Mouse (Mus musculus): ENCODE measurements around the gene Hrh3. TPM values are rescaled to one million over a fixed set of nuclear protein-coding genes. Genes with fewer than 3 reads are reported as not detected.
A peak's percentile ranks its signal among the peaks of the same experiment; 100 is the strongest.

The Hrh3 gene
- total RNA-seq (2015): 0.04 TPM in 1 of 2 replicates, not detected in the other
- not detected in 2 replicates for total RNA-seq (2017)

GRCm38 (mm10) chr2:180103978-180104658, at the start of gene Hrh3:
Gene Hrh3, minus strand, starts transcription at chr2:180104488.
- peak; percentile 74 for ATAC-seq (ENCODE audit: poor library complexity, severe bottlenecking)

DNA sequence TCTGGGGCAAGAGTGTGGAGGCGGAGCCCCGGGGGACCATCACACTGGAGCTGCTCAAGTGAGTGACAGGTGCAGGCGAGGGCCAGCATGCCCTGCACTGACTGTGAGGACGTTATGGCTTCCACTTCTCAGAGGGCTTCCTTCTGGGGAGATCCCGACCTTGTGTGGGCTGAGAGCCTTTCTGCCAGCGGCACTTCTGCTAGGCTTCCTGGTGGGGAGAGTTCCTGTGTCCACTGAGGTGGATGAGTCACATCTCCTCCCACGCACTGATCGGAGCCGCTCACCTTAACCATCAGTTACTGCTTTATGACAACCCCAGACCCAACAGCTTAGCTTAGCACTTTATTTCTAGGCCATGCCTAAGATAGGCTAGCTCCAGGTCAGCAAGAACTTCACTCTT, 44.3 kb upstream of the Hrh3 start:
- ATAC-seq (ENCODE audit: poor library complexity, severe bottlenecking): no peak

GRCm38 (mm10) chr2:180147379-180147778, 43.1 kb upstream of the Hrh3 start:
- no peak for ATAC-seq (ENCODE audit: poor library complexity, severe bottlenecking)

- ATAC-seq (ENCODE audit: poor library complexity, severe bottlenecking): no peak
These were observed 41.8 kb upstream of the Hrh3 start for GRCm38 (mm10) chr2:180146091-180146490.

DNA sequence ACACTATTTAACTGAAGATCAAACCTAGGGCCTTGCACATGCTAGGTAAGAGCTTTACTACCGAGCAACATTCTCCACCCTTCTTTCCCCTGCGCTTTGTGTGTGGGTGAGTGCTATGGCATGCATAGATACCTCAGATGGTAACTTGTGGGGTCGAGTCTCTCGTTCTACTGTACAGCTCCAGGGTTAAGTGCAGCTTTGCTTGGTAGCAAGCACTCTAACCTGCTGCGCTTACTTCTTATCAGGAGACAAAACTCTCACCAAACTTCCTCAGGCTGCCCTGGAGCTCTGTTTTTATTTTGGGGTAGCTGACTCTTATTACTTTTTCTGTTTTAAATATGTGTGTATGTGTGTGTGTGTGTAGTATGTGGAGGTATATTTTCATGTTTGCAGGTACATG, 31.1 kb upstream of the Hrh3 start:
- ATAC-seq (ENCODE audit: poor library complexity, severe bottlenecking): no peak

DNA sequence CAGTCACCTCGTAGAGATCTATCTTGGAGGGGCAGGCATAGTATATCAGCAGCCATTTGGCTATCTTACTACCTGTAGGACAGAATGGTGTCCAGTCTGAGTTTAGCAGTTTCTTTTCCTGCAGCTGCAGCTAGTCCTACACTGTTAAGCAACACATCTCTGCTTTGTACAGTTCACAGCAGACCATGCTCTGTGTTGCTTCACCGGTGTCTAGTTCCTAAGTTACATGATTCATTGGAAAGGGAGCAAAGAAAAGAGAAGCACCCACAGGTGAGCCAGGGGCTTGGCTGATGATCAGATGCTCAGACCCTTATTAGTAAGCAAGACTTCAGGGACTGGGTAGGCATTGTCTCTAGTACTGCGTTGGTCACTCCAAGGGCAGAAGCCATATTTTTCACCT, 29.6 kb upstream of the Hrh3 start:
- peak; percentile 81 for ATAC-seq (ENCODE audit: poor library complexity, severe bottlenecking)

- no peak for ATAC-seq (ENCODE audit: poor library complexity, severe bottlenecking)
These were observed 28.9 kb upstream of the Hrh3 start for GRCm38 (mm10) chr2:180133231-180133630.

GRCm38 (mm10) chr2:180127675-180128074, 23.4 kb upstream of the Hrh3 start:
- ATAC-seq (ENCODE audit: poor library complexity, severe bottlenecking): peak; percentile 88

GRCm38 (mm10) chr2:180126195-180126594, 21.9 kb upstream of the Hrh3 start:
- ATAC-seq (ENCODE audit: poor library complexity, severe bottlenecking): peak; percentile 57

DNA sequence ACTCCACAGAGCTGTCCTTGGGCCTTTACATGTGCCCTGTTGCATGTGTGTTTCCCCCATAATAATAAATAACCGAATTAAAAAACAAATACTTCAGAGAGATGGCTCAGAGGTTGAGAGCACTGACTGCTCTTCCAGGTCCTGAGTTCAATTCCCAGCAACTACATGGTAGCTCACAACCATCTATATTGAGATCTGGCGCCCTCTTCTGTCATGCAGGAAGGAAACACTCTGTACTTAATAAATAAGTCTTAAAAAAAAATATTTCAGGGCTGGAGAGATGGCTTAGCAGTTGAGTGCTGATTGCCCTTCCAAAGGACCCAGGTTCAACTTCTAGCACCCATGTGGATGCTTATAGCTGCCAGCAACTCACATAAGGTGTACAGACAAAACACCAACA, 19.9 kb upstream of the Hrh3 start:
- ATAC-seq (ENCODE audit: poor library complexity, severe bottlenecking): no peak

GRCm38 (mm10) chr2:180120292-180120761, 16.0 kb upstream of the Hrh3 start:
- ATAC-seq (ENCODE audit: poor library complexity, severe bottlenecking): peak; percentile 38

DNA sequence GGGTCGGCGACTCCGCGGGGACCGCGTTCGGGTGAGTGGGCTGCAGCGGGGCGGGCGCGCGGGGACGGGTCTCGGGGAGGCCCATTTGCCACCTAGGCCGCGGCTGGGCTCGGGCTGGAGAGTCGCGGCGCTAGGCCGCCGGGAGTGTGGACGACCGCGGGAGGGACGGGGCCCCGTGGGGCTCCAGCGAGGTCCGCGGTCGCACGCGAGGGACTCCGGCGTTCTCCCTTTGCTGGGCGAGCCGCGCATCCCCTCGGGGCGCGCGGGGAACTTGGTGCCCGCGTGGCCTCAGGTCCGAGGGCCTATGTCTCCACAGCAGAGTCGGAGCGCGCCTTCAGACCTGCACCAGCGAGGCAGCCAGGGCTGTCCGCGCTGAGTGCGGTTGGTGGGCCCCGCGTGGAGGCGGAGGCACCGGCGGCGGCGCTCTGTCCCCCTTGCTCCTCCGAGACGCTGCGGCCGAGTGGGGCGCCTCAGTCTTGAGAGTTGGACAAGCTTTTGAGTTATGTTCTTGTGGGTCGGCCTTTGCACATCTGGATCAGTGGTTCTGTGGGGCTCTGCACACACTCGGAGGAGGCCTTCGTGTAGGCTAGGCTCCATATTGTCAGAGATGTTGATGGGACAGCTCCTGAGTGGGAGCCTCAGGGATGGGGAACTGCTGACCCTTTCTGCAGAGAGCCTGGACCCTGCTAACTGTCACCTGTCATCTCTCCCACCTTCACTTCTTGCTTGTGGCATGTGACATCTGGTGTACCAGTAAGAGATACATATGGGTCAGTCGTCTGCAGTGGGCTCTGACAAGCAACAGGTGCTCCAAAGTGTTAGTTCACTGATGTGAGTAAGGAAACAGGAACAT, 15.4 kb upstream of the Hrh3 start:
- ATAC-seq (ENCODE audit: poor library complexity, severe bottlenecking): no peak

DNA sequence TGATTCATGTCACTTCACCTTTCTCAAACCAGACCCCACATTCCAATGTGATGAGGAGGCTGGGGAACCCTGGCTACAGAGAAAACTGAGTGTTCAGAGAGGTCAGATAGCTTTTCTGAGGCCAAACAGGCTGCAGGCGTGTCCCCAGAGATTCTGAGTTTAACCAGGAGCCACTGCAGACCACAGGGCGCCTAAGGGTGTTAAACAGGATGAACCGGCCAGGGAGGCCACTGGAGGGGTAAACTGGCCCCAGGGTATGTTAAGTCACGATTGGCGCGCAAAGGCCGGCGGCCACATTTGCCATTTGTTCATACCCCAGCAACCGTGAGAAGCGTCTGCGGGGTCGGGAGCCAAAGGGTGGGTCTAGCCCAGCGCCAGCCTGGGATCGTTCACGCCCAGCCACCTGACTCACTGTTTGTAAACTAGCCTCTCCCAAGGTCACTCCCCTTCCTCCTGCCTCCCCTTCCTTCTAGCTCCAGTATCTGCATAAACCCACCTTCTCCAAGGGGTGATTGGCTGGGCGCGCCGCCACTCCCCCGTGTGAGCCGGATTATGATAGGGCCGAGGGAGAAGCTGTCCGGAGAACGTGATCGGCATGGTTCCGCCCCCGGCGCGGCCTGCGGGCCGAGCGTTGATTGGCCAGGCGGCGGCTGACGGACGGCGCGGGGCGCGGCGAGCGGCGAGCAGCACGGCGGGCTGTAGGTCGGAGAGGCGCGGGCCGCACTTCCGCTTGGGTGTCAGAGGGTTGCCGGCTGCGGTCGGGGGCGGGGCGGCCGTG, 14.6 kb upstream of the Hrh3 start, which contains the start of gene Osbpl2:
TSS of gene Osbpl2 (plus strand) at position 646 of the 778 bp plus-strand sequence.
- peak; percentile 85 for ATAC-seq (ENCODE audit: poor library complexity, severe bottlenecking)

- ATAC-seq (ENCODE audit: poor library complexity, severe bottlenecking): no peak
These were observed 13.4 kb upstream of the Hrh3 start for GRCm38 (mm10) chr2:180117485-180118194.

DNA sequence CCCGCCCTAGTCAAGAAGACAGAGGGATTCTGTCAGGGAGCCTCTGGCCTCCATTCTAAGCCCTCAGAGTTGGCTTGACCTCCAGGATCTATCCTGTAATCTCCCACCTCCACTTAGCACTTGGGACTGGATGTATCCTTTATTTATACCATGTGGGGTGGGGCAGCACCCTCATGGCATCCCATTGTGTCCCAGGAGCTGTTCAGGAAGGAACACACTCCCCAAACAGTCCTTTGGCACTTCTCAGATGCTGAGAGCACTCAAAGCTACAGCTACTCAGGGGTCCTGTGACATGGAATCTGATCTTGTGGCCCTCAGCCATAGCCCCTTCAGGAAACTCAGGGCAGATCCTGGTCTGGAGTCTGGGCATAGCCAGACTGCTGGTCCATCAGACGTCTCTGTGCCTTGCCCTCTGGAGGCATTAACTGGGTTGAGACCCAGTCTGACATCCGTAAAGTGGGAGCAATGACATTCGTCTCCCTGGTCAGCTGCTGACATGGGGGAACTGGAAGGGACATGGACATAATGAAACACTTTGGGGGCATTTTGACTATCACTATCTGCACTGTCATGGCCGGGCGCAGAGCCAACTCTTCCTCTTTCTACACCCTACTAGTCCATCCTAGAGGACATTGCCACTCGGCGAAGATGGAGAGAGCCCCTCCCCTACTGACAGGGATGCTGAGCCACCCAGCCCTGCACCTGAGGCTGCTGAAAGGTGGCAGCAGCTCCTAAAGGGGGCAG, 12.6 kb upstream of the Hrh3 start:
- no peak for ATAC-seq (ENCODE audit: poor library complexity, severe bottlenecking)

GRCm38 (mm10) chr2:180116081-180116493, 11.8 kb upstream of the Hrh3 start:
- ATAC-seq (ENCODE audit: poor library complexity, severe bottlenecking): no peak

- ATAC-seq (ENCODE audit: poor library complexity, severe bottlenecking): no peak
These were observed 11.0 kb upstream of the Hrh3 start for GRCm38 (mm10) chr2:180115279-180115678.

- no peak for ATAC-seq (ENCODE audit: poor library complexity, severe bottlenecking)
These were observed 9.9 kb upstream of the Hrh3 start for GRCm38 (mm10) chr2:180113909-180114890.

- ATAC-seq (ENCODE audit: poor library complexity, severe bottlenecking): no peak
These were observed 4.0 kb upstream of the Hrh3 start for GRCm38 (mm10) chr2:180108285-180108684.

Measured in megakaryocyte, adult 5-6 weeks (primary cell).